Mouse (Mus musculus) forebrain, embryonic 14.5 days (tissue): ENCODE results near the gene Synj1. TPM values are rescaled to one million over a fixed set of nuclear protein-coding genes. Genes with fewer than 3 reads are reported as not detected.

Experiments
- ATAC-seq: fragments of 200-750 bp; cut with Nextera tagmentation; 2 replicates; pipeline ENCODE4 v1.8.0; 2017; ENCODE audit warnings: mild to moderate bottlenecking, moderate library complexity
- DNase-seq: peaks from one replicate; pipeline ENCODE4 v3.0.0-alpha.2; 2015; ENCODE audit warnings: low spot score
- H3K27ac ChIP-seq: fragments of 300-500 bp; sonication (generic); 2 replicates; pipeline ENCODE4 v1.5.1; 2014; ENCODE audit warnings: low read depth, mild to moderate bottlenecking, control low read depth, low read length, moderate library complexity
- H3K27me3 ChIP-seq: fragments of 300-500 bp; sonication (generic); replicated peaks from 2 replicates; pipeline ENCODE4 v1.6.1; 2014; ENCODE audit warnings: low read length, control low read depth, mixed read lengths; ENCODE audit not compliant: control insufficient read depth, insufficient read depth
- H3K36me3 ChIP-seq: fragments of 300-500 bp; sonication (generic); 2 replicates; pipeline ENCODE4 v1.6.1; 2014; ENCODE audit warnings: low read length, control low read depth; ENCODE audit not compliant: control insufficient read depth, insufficient read depth
- H3K4me1 ChIP-seq: fragments of 300-500 bp; sonication (generic); 2 replicates; pipeline ENCODE4 v1.6.1; 2014; ENCODE audit warnings: antibody characterized with exemption, low read length, control low read depth; ENCODE audit not compliant: control insufficient read depth, insufficient read depth
- H3K4me2 ChIP-seq: fragments of 300-500 bp; sonication (generic); 2 replicates; pipeline ENCODE4 v1.6.1; 2014; ENCODE audit warnings: mild to moderate bottlenecking, control low read depth, low read length
- H3K4me3 ChIP-seq: fragments of 300-500 bp; sonication (generic); 2 replicates; pipeline ENCODE4 v1.5.1; 2014; ENCODE audit warnings: low read depth, low read length, control low read depth
- H3K9ac ChIP-seq: fragments of 300-500 bp; sonication (generic); 2 replicates; pipeline ENCODE4 v1.6.1; 2014; ENCODE audit warnings: mild to moderate bottlenecking, low read length, control low read depth, moderate library complexity
- H3K9me3 ChIP-seq: fragments of 300-500 bp; sonication (generic); replicated peaks from 2 replicates; pipeline ENCODE4 v1.6.1; 2016; ENCODE audit warnings: low read length, control low read depth, mixed read lengths; ENCODE audit not compliant: control insufficient read depth
- WGBS: fragments of 180-500 bp; shearing (Covaris S2); extraction: QIAGEN DNeasy Blood & Tissue Kit; methylation state at CpG from one replicate; pipeline ENCODE4 v1.1.7; 2014; 5-methylcytosine and 5-hydroxymethylcytosine counted together
- polyA plus RNA-seq: library from polyadenylated mRNA; unstranded; fragments of >200 nt; fragmentation: Nextera tagmentation; extraction: Ambion mirVana; gene quantifications from 2 replicates; pipeline ENCODE4 v1.2.1, GENCODE M21; 2014

Synj1 gene
- polyA plus RNA-seq, 1 experiment from 2014 or later = 29.7 TPM

GRCm38 (mm10) chr16:91020842-91021483, 9.9 kb upstream of the Synj1 start:
- 92% methylated on average over 10 of the region's 10 CpGs for WGBS
- H3K27ac ChIP-seq = no peak overlapping the region
- peaks cover 91% of the 10 kb centered on the region for H3K36me3 ChIP-seq
- H3K4me2 ChIP-seq = no peak overlapping the region
- no peak for DNase-seq
- H3K4me1 ChIP-seq = no peaks in the 10 kb centered on the region
- no peak for ATAC-seq
- H3K4me3 ChIP-seq = no peak overlapping the region
- no peaks in the 10 kb centered on the region for H3K27me3 ChIP-seq
- H3K9ac ChIP-seq = no peak overlapping the region
- H3K9me3 ChIP-seq = 0 out of 2 replicates have a peak, but pooled peaks cover 2% of the 10 kb centered on the region

- H3K27me3 ChIP-seq = no peaks in the 10 kb centered on the region
- peaks cover 89% of the 10 kb centered on the region for H3K36me3 ChIP-seq
- no peak overlapping the region for H3K9ac ChIP-seq
- no peaks in the 10 kb centered on the region for H3K4me1 ChIP-seq
- no peak overlapping the region for H3K4me2 ChIP-seq
- 0 out of 2 replicates have a peak, but pooled peaks cover 2% of the 10 kb centered on the region for H3K9me3 ChIP-seq
- ATAC-seq (no peak), DNase-seq (no peak)
- 96% methylated on average over 4 of the region's 4 CpGs for WGBS
- H3K4me3 ChIP-seq = no peak overlapping the region
- no peak overlapping the region for H3K27ac ChIP-seq
Observed at GRCm38 (mm10) chr16:91019476-91019875, 8.4 kb upstream of the Synj1 start.

- Histone ChIP-seq H3K4me1 (peaks cover 2% of the 10 kb centered on the region; the same call in 1 of the 2 replicates), H3K9me3 (no peaks in the 10 kb centered on the region), H3K36me3 (peaks cover 64% of the 10 kb centered on the region), H3K27me3 (no peaks in the 10 kb centered on the region), H3K4me3 (no peak overlapping the region), H3K4me2 (no peak overlapping the region), H3K27ac (no peak overlapping the region), H3K9ac (no peak overlapping the region)
- ATAC-seq (no peak), DNase-seq (no peak)
- WGBS = 88% methylated on average over 4 of the region's 4 CpGs
Observed at GRCm38 (mm10) chr16:91015761-91016160, 4.7 kb upstream of the Synj1 start.

GRCm38 (mm10) chr16:91011847-91012246, 739 bp upstream of the Synj1 start:
- Histone ChIP-seq H3K9ac (peak overlapping the region; percentile 87), H3K4me1 (peaks cover 6% of the 10 kb centered on the region; the same call in 1 of the 2 replicates), H3K9me3 (no peaks in the 10 kb centered on the region), H3K4me2 (peak overlapping the region; percentile 70), H3K4me3 (peak overlapping the region; percentile 81), H3K27ac (peak overlapping the region; percentile 91), H3K36me3 (peaks cover 27% of the 10 kb centered on the region), H3K27me3 (no peaks in the 10 kb centered on the region)
- ATAC-seq (no peak), DNase-seq (no peak)
- WGBS = 49% methylated on average over 3 of the region's 3 CpGs

- peak overlapping the region; percentile 81 for H3K4me3 ChIP-seq
- DNase-seq = no peak
- no peaks in the 10 kb centered on the region for H3K9me3 ChIP-seq
- peak overlapping the region; percentile 70 for H3K4me2 ChIP-seq
- H3K9ac ChIP-seq = peak overlapping the region; percentile 87
- peaks cover 18% of the 10 kb centered on the region for H3K36me3 ChIP-seq
- H3K4me1 ChIP-seq = peaks cover 6% of the 10 kb centered on the region; the same call in 1 of the 2 replicates
- WGBS = 0% methylated on average over 42 of the region's 42 CpGs
- H3K27ac ChIP-seq = peak overlapping the region; percentile 91
- no peaks in the 10 kb centered on the region for H3K27me3 ChIP-seq
- ATAC-seq = no peak; the same call in 1 of the 2 replicates
Observed at GRCm38 (mm10) chr16:91010581-91011020, 507 bp downstream of the Synj1 start.

GRCm38 (mm10) chr16:91009942-91010529, 1.1 kb downstream of the Synj1 start:
- H3K36me3 ChIP-seq = peaks cover 12% of the 10 kb centered on the region
- H3K4me3 ChIP-seq = peak overlapping the region; percentile 81
- WGBS = under 1% methylated on average over 19 of the region's 19 CpGs
- no peaks in the 10 kb centered on the region for H3K9me3 ChIP-seq
- H3K9ac ChIP-seq = peak overlapping the region; percentile 87
- ATAC-seq (no peak), DNase-seq (peak; percentile 42)
- H3K4me2 ChIP-seq = peak overlapping the region; percentile 70
- H3K27me3 ChIP-seq = no peaks in the 10 kb centered on the region
- H3K4me1 ChIP-seq = peaks cover 6% of the 10 kb centered on the region; the same call in 1 of the 2 replicates
- H3K27ac ChIP-seq = peak overlapping the region; percentile 91; the same call in 1 of the 2 replicates

- no peak overlapping the region for H3K4me3 ChIP-seq
- no peak overlapping the region for H3K9ac ChIP-seq
- DNase-seq (no peak), ATAC-seq (no peak)
- no peak overlapping the region for H3K4me2 ChIP-seq
- no peak overlapping the region for H3K27ac ChIP-seq
- H3K9me3 ChIP-seq = no peaks in the 10 kb centered on the region
- 0 out of 2 replicates have a peak, but pooled peaks cover 6% of the 10 kb centered on the region for H3K4me1 ChIP-seq
- 90% methylated on average over 4 of the region's 4 CpGs for WGBS
- H3K36me3 ChIP-seq = no peaks in the 10 kb centered on the region
- no peaks in the 10 kb centered on the region for H3K27me3 ChIP-seq
Observed at GRCm38 (mm10) chr16:91004915-91005538, 6.1 kb downstream of the Synj1 start.

GRCm38 (mm10) chr16:91001098-91001497, 10.0 kb downstream of the Synj1 start:
- H3K36me3 ChIP-seq = no peaks in the 10 kb centered on the region
- no peak for DNase-seq
- H3K27me3 ChIP-seq = no peaks in the 10 kb centered on the region
- no peak for ATAC-seq
- peaks cover 11% of the 10 kb centered on the region for H3K4me1 ChIP-seq
- H3K4me3 ChIP-seq = no peak overlapping the region
- no peak overlapping the region for H3K4me2 ChIP-seq
- no peak overlapping the region for H3K9ac ChIP-seq
- H3K27ac ChIP-seq = no peak overlapping the region
- no peaks in the 10 kb centered on the region for H3K9me3 ChIP-seq
- WGBS = 84% methylated on average over 2 of the region's 2 CpGs
